Mouse (Mus musculus) intestine, embryonic 16.5 days (tissue): ENCODE measurements around the gene Aspm. TPM values are rescaled to one million over a fixed set of nuclear protein-coding genes. Genes with fewer than 3 reads are reported as not detected.
A peak's percentile ranks its signal among the peaks of the same experiment; 100 is the strongest.
"Not testable (repeated sequence)": the region's sequence is repeated elsewhere in the genome, so short reads cannot be mapped to it uniquely, and the experiment has no call there.

Source experiments
- ATAC-seq: fragments of 200-750 bp; cut with Nextera tagmentation; 2 replicates; pipeline ENCODE4 v1.8.0; 2017; ENCODE audit warnings: moderate TSS enrichment, moderate library complexity
- H3K27ac ChIP-seq: fragments of 300-500 bp; sonication (generic); 2 replicates; pipeline ENCODE4 v1.5.1; 2014; ENCODE audit warnings: mild to moderate bottlenecking, low read length
- H3K27me3 ChIP-seq: fragments of 300-500 bp; sonication (generic); replicated peaks from 2 replicates; pipeline ENCODE4 v1.6.1; 2014; ENCODE audit warnings: low read length, control low read depth, mixed read lengths; ENCODE audit not compliant: control insufficient read depth, insufficient read depth
- H3K36me3 ChIP-seq: fragments of 300-500 bp; sonication (generic); 2 replicates; pipeline ENCODE4 v1.6.1; 2014; ENCODE audit warnings: low read length, control low read depth; ENCODE audit not compliant: control insufficient read depth, insufficient read depth
- H3K4me1 ChIP-seq: fragments of 300-500 bp; sonication (generic); 2 replicates; pipeline ENCODE4 v1.6.1; 2014; ENCODE audit warnings: low read length, control low read depth, mixed read lengths; ENCODE audit not compliant: control insufficient read depth, insufficient read depth
- H3K4me2 ChIP-seq: fragments of 300-500 bp; sonication (generic); 2 replicates; pipeline ENCODE4 v1.6.1; 2014; ENCODE audit warnings: low read depth, low read length, control low read depth
- H3K4me3 ChIP-seq: fragments of 300-500 bp; sonication (generic); 2 replicates; pipeline ENCODE4 v1.5.1; 2014; ENCODE audit warnings: mild to moderate bottlenecking, low read length
- H3K9ac ChIP-seq: fragments of 300-500 bp; sonication (generic); 2 replicates; pipeline ENCODE4 v1.6.1; 2014; ENCODE audit warnings: low read depth, low read length
- H3K9me3 ChIP-seq: fragments of 300-500 bp; sonication (generic); 2 replicates; pipeline ENCODE4 v1.6.1; 2016; ENCODE audit warnings: low read length, control low read depth; ENCODE audit not compliant: control insufficient read depth
- WGBS: fragments of 180-500 bp; shearing (Covaris S2); extraction: QIAGEN DNeasy Blood & Tissue Kit; methylation state at CpG from one replicate; pipeline ENCODE4 v1.1.7; 2014; 5-methylcytosine and 5-hydroxymethylcytosine counted together
- polyA plus RNA-seq: library from polyadenylated mRNA; unstranded; fragments of >200 nt; fragmentation: Nextera tagmentation; extraction: Ambion mirVana; gene quantifications from 2 replicates; pipeline ENCODE4 v1.2.1, GENCODE M21; 2015

Aspm gene
- polyA plus RNA-seq, 1 experiment from 2014 or later: 6.9 TPM

DNA sequence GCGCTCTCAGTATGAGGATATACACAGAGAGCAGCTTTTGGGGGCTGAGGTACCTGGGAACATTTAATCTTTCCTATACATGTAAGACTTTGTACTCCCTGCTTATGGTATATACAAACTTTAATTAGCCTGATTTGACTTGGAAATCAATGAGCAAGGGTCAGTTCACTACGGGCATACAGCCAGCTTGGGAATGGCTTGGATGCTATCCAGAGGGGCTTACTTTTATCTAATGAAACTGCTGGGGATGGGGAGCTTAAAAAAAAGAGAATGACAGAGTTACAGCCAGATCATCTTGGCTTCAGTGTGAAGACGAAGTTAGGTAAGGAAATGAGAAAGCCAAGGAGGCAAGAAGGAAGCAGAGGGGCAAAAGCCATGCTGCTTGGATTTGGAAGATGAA, 29.6 kb upstream of the Aspm start:
- 31% methylated on average over 3 of the region's 3 CpGs for WGBS
- Histone ChIP-seq H3K9me3 (no peaks in the 10 kb centered on the region), H3K27ac (no peak overlapping the region), H3K4me3 (peak overlapping the region; percentile 9), H3K36me3 (peaks cover 3% of the 10 kb centered on the region; the same call in 1 of the 2 replicates), H3K4me2 (peak overlapping the region; percentile 50), H3K9ac (no peak overlapping the region), H3K27me3 (no peaks in the 10 kb centered on the region), H3K4me1 (peaks cover 27% of the 10 kb centered on the region)
- ATAC-seq: no peak

DNA sequence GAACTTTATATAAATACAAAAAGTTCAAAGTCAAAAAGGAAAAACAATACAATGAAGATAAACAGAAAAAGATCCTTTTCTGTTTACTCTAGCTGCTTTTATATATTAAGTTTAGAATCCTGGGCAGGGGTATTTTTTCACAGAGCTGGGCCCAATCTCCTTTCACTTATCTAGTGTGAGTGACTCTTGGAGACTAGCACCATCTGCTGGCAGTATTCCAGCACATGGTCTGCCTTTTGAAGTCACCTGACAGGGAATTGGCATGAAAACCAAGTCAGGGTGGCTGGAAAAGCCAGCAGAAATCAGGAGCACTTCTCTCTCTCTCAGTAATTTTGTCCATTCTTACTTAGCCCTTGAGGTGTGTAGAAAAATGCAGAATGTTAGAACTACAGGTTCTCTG, 16.2 kb upstream of the Aspm start:
- ATAC-seq: no peak
- no peak overlapping the region for H3K4me3 ChIP-seq
- no peaks in the 10 kb centered on the region for H3K9me3 ChIP-seq
- H3K27me3 ChIP-seq: no peaks in the 10 kb centered on the region
- H3K27ac ChIP-seq: no peak overlapping the region
- H3K4me1 ChIP-seq: no peaks in the 10 kb centered on the region
- H3K4me2 ChIP-seq: no peak overlapping the region
- no peak overlapping the region for H3K9ac ChIP-seq
- H3K36me3 ChIP-seq: peaks cover 12% of the 10 kb centered on the region

DNA sequence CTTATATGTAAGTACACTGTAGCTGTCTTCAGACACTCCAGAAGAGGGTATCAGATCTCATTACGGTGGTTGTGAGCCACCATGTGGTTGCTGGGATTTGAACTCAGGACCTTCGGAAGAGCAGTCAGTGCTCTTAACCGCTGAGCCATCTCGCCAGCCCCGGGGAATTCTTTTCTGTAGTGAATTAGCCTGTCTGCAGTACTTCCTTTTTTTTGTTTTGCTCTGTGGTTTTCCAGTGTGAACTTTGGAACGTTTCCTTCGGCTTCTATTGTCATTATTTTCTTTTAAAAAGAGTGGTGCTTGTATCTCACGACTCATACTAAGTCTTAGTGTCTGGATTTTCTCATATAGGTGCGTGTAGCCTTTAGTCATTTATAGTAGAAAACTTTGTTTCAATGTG, 11.5 kb upstream of the Aspm start:
- not testable (repeated sequence) for ATAC-seq, H3K36me3 ChIP-seq, H3K4me3 ChIP-seq, H3K27me3 ChIP-seq, H3K4me1 ChIP-seq, H3K9ac ChIP-seq, H3K9me3 ChIP-seq, H3K27ac ChIP-seq, H3K4me2 ChIP-seq
- 81% methylated on average over 9 of the region's 9 CpGs for WGBS

DNA sequence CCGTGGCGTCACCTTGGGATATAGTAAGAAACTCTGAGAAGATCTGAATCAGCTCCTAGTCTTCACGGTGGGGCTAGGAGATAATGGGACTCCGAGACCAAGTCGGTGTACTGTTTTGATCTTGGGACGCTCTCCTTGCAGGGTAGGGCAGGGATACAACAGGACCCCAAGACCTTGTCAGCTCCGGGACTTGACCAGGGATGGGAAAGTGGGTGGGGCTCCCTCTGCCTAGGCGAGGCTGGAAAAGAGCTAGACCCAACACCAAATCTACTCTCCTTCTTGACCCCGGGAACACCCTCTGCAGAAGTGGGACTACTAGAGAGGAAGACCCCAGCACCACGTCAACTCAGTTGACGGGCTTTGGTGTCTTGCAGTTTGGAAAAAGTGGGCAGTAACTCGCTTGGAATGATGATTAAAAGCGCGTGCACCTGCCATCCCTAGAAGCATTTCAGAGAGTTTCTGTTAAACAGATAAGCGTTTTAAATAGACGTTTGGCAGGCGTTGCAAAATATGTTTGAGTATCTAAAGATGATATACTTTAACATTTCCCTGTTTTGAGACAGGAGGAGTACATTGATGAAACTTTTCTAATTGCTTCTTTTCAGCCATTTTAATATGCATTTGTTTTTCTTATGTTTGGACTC, 776 bp downstream of the Aspm start:
- Histone ChIP-seq H3K27me3 (no peaks in the 10 kb centered on the region), H3K4me3 (peak overlapping the region; percentile 80), H3K9ac (peak overlapping the region; percentile 79), H3K9me3 (no peaks in the 10 kb centered on the region), H3K36me3 (peaks cover 5% of the 10 kb centered on the region; the same call in 1 of the 2 replicates), H3K27ac (0 out of 2 replicates have a peak overlapping the region, but pooled peaks have one; percentile 5), H3K4me2 (peak overlapping the region; percentile 90), H3K4me1 (peaks cover 10% of the 10 kb centered on the region)
- peak; percentile 52 for ATAC-seq
- 3% methylated on average over 17 of the region's 17 CpGs for WGBS

DNA sequence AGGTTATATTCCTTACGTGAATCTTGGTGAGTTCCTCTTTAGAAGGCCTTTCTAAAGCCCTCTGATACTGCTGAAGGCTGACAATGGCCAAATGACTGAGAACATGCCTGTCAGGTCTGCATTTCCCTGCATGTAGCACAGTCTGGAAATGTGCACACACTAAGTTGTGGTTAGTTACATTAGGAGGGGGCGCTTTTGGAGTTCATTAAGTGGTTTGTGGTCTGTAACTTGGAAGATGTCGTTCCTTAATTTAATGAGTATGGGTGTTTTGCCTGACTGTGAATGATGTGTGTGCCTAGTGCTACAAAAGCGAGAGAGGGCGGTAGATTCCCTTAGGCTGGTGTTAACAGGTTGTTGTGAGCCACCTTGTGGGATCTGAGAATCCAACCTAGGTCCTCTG, 6.2 kb downstream of the Aspm start:
- Histone ChIP-seq H3K9ac (no peak overlapping the region), H3K4me2 (no peak overlapping the region), H3K4me3 (no peak overlapping the region), H3K36me3 (peaks cover 10% of the 10 kb centered on the region; the same call in 1 of the 2 replicates), H3K9me3 (no peaks in the 10 kb centered on the region), H3K27me3 (no peaks in the 10 kb centered on the region), H3K27ac (no peak overlapping the region), H3K4me1 (peaks cover 7% of the 10 kb centered on the region)
- no peak for ATAC-seq
- 86% methylated on average over 5 of the region's 5 CpGs for WGBS

DNA sequence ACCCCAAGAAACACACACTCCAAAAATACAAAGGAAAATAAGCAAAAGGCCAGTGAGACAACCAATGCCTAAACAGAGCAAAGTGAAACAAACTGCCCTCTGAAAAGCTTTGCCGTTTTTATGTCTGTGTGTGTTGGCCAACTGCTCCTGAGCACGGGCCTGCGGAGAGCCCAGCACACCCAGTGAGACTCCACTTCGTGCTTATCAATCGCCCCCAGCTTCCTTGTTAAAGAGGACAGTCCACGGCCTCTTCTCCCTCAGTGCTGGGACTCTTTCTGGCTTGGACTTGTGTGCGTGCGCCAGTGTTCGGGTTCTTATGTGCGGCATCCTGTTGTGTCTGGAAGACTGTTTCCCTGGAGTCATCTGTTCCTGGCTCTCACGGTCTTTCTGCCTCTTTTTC, 11.4 kb downstream of the Aspm start:
- H3K36me3 ChIP-seq: 0 out of 2 replicates have a peak, but pooled peaks cover 5% of the 10 kb centered on the region

DNA sequence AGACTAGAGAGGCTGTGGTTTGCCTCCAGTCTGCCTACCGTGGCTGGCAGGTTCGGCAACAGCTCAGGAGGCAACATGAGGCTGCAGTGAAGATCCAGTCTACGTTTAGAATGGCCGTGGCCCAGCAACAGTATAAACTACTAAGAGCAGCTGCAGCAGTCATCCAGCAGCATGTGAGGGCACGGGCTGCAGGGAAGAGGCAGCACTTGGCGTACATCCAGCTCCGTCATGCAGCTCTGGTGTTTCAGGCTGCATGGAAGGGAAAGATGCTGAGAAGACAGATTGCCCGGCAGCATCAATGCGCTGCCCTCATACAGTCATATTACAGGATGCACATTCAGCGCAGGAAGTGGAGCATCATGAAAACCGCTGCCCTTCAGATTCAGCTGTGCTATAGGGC, 24.3 kb downstream of the Aspm start:
- H3K36me3 ChIP-seq: peaks cover 7% of the 10 kb centered on the region
- H3K4me2 ChIP-seq: no peak overlapping the region

More for the DNA sequence above, 11.4 kb downstream of the Aspm start:
- H3K9me3 ChIP-seq: no peaks in the 10 kb centered on the region
- no peak overlapping the region for H3K9ac ChIP-seq
- H3K27ac ChIP-seq: no peak overlapping the region
- 93% methylated on average over 11 of the region's 11 CpGs for WGBS
- no peaks in the 10 kb centered on the region for H3K4me1 ChIP-seq
- no peak overlapping the region for H3K4me3 ChIP-seq
- no peak overlapping the region for H3K4me2 ChIP-seq
- no peak for ATAC-seq
- H3K27me3 ChIP-seq: no peaks in the 10 kb centered on the region

DNA sequence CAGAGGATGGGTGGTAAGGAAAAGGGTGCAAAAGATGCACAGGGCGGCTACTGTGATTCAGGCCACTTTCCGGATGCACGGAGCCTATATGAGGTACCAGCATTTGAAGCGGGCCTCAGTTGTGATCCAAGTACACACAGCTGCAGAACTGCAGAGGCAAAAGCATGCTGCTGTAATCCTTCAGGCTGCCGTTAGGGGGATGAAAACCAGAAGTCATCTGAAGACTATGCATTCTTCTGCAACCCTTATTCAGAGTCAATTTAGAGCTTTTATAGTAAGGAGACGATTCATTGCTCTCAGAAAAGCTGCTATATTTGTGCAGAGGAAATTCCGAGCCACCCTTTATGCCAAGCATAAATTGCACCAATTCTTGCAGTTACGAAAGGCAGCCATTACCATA, 25.7 kb downstream of the Aspm start:
- no peak overlapping the region for H3K27ac ChIP-seq
- H3K9ac ChIP-seq: no peak overlapping the region
- no peak for ATAC-seq
- WGBS: 89% methylated on average over 8 of the region's 8 CpGs
- H3K27me3 ChIP-seq: no peaks in the 10 kb centered on the region
- no peaks in the 10 kb centered on the region for H3K9me3 ChIP-seq
- H3K4me1 ChIP-seq: no peaks in the 10 kb centered on the region
- peaks cover 7% of the 10 kb centered on the region; the same call in 1 of the 2 replicates for H3K36me3 ChIP-seq
- H3K4me3 ChIP-seq: no peak overlapping the region
- no peak overlapping the region for H3K4me2 ChIP-seq

More for the DNA sequence above, 24.3 kb downstream of the Aspm start:
- no peaks in the 10 kb centered on the region for H3K27me3 ChIP-seq
- no peak overlapping the region for H3K27ac ChIP-seq
- H3K9ac ChIP-seq: no peak overlapping the region
- no peaks in the 10 kb centered on the region for H3K4me1 ChIP-seq
- no peak for ATAC-seq
- no peak overlapping the region for H3K4me3 ChIP-seq
- 90% methylated on average over 11 of the region's 11 CpGs for WGBS
- H3K9me3 ChIP-seq: no peaks in the 10 kb centered on the region

DNA sequence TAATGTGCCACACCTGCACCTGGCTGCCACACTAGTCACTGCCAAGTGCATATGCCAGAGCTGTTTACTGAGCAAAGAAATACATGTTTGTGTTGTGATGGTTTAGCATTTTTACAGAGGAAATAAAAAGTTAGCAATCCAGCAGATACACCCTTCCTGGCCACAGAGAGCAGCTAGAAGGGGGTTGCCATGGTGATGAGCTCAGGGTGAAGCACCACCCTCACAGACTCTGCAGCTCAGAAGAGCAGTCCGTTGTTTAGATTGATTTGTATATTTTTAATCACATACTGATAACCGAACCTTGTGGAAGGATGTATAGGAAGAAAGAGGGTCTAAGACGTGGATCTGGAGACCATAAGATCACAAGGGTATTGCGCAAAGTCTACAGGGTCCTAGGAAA, 26.6 kb downstream of the Aspm start:
- Histone ChIP-seq H3K4me2 (no peak overlapping the region), H3K36me3 (peaks cover 7% of the 10 kb centered on the region; the same call in 1 of the 2 replicates), H3K27ac (no peak overlapping the region), H3K4me3 (no peak overlapping the region), H3K9ac (no peak overlapping the region), H3K4me1 (no peaks in the 10 kb centered on the region), H3K9me3 (no peaks in the 10 kb centered on the region), H3K27me3 (no peaks in the 10 kb centered on the region)
- WGBS: 75% methylated on average over 4 of the region's 4 CpGs
- no peak for ATAC-seq

DNA sequence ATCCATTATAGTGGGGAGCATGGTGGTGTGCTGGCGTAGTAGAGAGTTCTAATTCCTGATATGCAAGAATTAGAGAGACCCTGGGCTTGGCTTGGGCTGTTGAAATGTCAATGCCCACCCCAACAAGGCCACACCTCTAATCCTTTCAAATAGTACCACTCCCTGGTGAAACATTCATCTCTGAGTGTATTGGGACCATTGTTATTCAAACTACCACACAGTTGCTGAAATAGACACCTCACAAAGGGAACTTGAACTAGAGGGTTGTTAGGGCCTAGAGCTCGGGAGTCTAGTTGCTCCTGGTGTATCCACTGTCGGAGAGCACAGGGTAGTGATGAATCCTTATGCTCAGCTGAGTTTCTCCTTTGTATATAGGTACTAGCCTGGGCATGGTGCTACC, 40.1 kb downstream of the Aspm start:
- no peak overlapping the region for H3K27ac ChIP-seq
- H3K4me1 ChIP-seq: no peaks in the 10 kb centered on the region
- H3K4me2 ChIP-seq: no peak overlapping the region
- H3K36me3 ChIP-seq: no peaks in the 10 kb centered on the region; the same call in 1 of the 2 replicates
- 92% methylated on average over 3 of the region's 3 CpGs for WGBS
- H3K9ac ChIP-seq: no peak overlapping the region
- H3K27me3 ChIP-seq: no peaks in the 10 kb centered on the region
- no peaks in the 10 kb centered on the region for H3K9me3 ChIP-seq
- H3K4me3 ChIP-seq: no peak overlapping the region
- no peak for ATAC-seq
